In the genomic region with DNA sequence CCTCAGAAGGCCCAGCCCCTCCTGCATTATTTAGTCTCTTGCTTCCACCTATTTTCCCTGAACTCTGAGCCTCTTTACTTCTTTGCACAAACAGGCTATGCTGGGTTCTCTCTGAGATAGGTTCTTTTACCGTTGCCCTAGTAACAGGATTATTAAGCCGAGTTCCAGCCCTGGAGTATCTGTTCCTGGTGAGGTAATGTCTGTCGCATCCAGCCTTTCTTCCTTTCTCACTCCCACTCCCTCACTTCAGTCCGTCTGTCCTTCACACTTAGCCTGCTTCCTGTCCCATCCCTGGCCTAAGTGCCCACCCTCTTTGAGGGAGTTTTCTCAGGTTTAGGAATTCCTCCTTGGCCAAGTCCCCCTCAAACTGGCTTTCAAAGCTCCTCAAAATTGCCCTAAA, we compare ENCODE assay signal across 20 mouse cellular contexts. TPM values are rescaled to one million over a fixed set of nuclear protein-coding genes. Genes with fewer than 3 reads are reported as not detected.
DNase-seq lines count a peak whose midpoint lies in the region; ATAC-seq and TF ChIP-seq lines count a peak whose summit lies in the region.
"Had no signal": no experiment of that assay in that cellular context is flagged by ENCODE, and none has a peak within 500 bp of the region (broad histone marks: within the 10 kb centered on the region; RNA-seq: fewer than 3 reads in every experiment).

No protein-coding gene starts in this region.

- H3K36me3 ChIP-seq in hindbrain, postnatal 0 days (ENCODE audit: insufficient read depth, low read length): no peaks in the 10 kb centered on the region
- no peaks in the 10 kb centered on the region for H3K36me3 ChIP-seq in hindbrain, embryonic 14.5 days (replicated peaks; ENCODE audit: control insufficient read depth, insufficient read depth)
- no peaks in the 10 kb centered on the region for H3K36me3 ChIP-seq in forebrain, embryonic 15.5 days
- no peaks in the 10 kb centered on the region for H3K36me3 ChIP-seq in midbrain, embryonic 13.5 days
- no peaks in the 10 kb centered on the region for H3K36me3 ChIP-seq in liver, embryonic 12.5 days
- H3K36me3 ChIP-seq: hindbrain, embryonic 13.5 days; limb, embryonic 10.5 days; liver, embryonic 13.5 days had no signal

- WGBS in hindbrain, postnatal 0 days: 16% methylated on average over 4 of the region's 4 CpGs
- WGBS in hindbrain, embryonic 14.5 days: 40% methylated on average over 4 of the region's 4 CpGs
- WGBS in forebrain, embryonic 15.5 days: 25% methylated on average over 4 of the region's 4 CpGs
- WGBS in midbrain, embryonic 13.5 days: 31% methylated on average over 4 of the region's 4 CpGs
- 46% methylated on average over 4 of the region's 4 CpGs for WGBS in liver, embryonic 12.5 days (ENCODE audit: insufficient replicate concordance)

- TF ChIP-seq CTCF in hindbrain, postnatal 0 days (IDR thresholded peaks at IDR 0.05; ENCODE audit: low read depth): no peak
- TF ChIP-seq CTCF in brain, embryonic 14.5 days (IDR thresholded peaks at IDR 0.05; ENCODE audit: borderline replicate concordance, extremely low read depth, insufficient read depth, insufficient read length): no peak

- no peaks in the 10 kb centered on the region for H3K9me3 ChIP-seq in hindbrain, postnatal 0 days (ENCODE audit: low read length)
- no peaks in the 10 kb centered on the region for H3K9me3 ChIP-seq in hindbrain, embryonic 14.5 days (ENCODE audit: control insufficient read depth, low read length)
- no peaks in the 10 kb centered on the region for H3K9me3 ChIP-seq in forebrain, embryonic 15.5 days
- H3K9me3 ChIP-seq in midbrain, embryonic 13.5 days: no peaks in the 10 kb centered on the region
- no peaks in the 10 kb centered on the region for H3K9me3 ChIP-seq in liver, embryonic 12.5 days (replicated peaks)
- H3K9me3 ChIP-seq: hindbrain, embryonic 13.5 days; limb, embryonic 10.5 days; liver, embryonic 13.5 days had no signal

- TF ChIP-seq POLR2A in brain, embryonic 14.5 days (IDR thresholded peaks at IDR 0.05; ENCODE audit: borderline replicate concordance, extremely low read depth, insufficient read depth, insufficient read length, poor library complexity, severe bottlenecking): no peak

- no peak overlapping the region for H3K4me3 ChIP-seq in hindbrain, postnatal 0 days (ENCODE audit: low read length)
- H3K4me3 ChIP-seq in hindbrain, embryonic 14.5 days (replicated peaks; ENCODE audit: low read length): no peak overlapping the region
- H3K4me3 ChIP-seq in forebrain, embryonic 15.5 days: no peak overlapping the region
- H3K4me3 ChIP-seq in midbrain, embryonic 13.5 days (replicated peaks): no peak overlapping the region
- no peak overlapping the region for H3K4me3 ChIP-seq in liver, embryonic 12.5 days
- H3K4me3 ChIP-seq: hindbrain, embryonic 13.5 days; limb, embryonic 10.5 days; liver, embryonic 13.5 days; myocyte had no signal

- peak; percentile 56; the same call in 1 of the 2 replicates for ATAC-seq in hindbrain, postnatal 0 days
- ATAC-seq in hindbrain, embryonic 14.5 days (ENCODE audit: low FRiP score): no peak
- peak; percentile 73 for ATAC-seq in forebrain, embryonic 15.5 days (replicated peaks)
- ATAC-seq in midbrain, embryonic 13.5 days: peak; percentile 56; the same call in 1 of the 2 replicates
- no peak for ATAC-seq in liver, embryonic 12.5 days
- ATAC-seq: CD4-positive, CD25-positive, alpha-beta regulatory T cell, adult 4 months had no signal

- H3K4me1 ChIP-seq in hindbrain, postnatal 0 days (ENCODE audit: insufficient read depth, low read length): no peaks in the 10 kb centered on the region
- H3K4me1 ChIP-seq in hindbrain, embryonic 14.5 days (replicated peaks; ENCODE audit: control insufficient read depth, insufficient read depth, low read length): no peaks in the 10 kb centered on the region
- H3K4me1 ChIP-seq in forebrain, embryonic 15.5 days: peaks cover 4% of the 10 kb centered on the region; the same call in 1 of the 2 replicates
- H3K4me1 ChIP-seq in midbrain, embryonic 13.5 days (replicated peaks): peaks cover 5% of the 10 kb centered on the region; the same call in 1 of the 2 replicates
- H3K4me1 ChIP-seq in liver, embryonic 12.5 days: no peaks in the 10 kb centered on the region
- H3K4me1 ChIP-seq: hindbrain, embryonic 13.5 days; limb, embryonic 10.5 days; liver, embryonic 13.5 days had no signal

- DNase-seq in hindbrain, postnatal 0 days (ENCODE audit: low spot score): peak; percentile 36
- DNase-seq in hindbrain, embryonic 14.5 days (ENCODE audit: low spot score): no peak
- DNase-seq in brain, embryonic 14.5 days (ENCODE audit: low read depth): peak; percentile 59
- DNase-seq in ovary, postnatal 36 days (ENCODE audit: low spot score): no peak
- DNase-seq: adrenal gland, adult 8-10 months; cerebellum, adult 8-10 months; kidney, adult 2 months; kidney, postnatal 36 days; liver, embryonic 13.5 days had no signal

- H3K4me2 ChIP-seq in hindbrain, postnatal 0 days (ENCODE audit: low read depth, low read length): no peak overlapping the region
- H3K4me2 ChIP-seq in hindbrain, embryonic 14.5 days (replicated peaks): no peak overlapping the region
- H3K4me2 ChIP-seq in forebrain, embryonic 15.5 days (replicated peaks): no peak overlapping the region
- H3K4me2 ChIP-seq in midbrain, embryonic 13.5 days (replicated peaks): no peak overlapping the region
- no peak overlapping the region for H3K4me2 ChIP-seq in liver, embryonic 12.5 days
- H3K4me2 ChIP-seq: hindbrain, embryonic 13.5 days; liver, embryonic 13.5 days had no signal

- no peak overlapping the region for H3K9ac ChIP-seq in hindbrain, postnatal 0 days (replicated peaks; ENCODE audit: low read length)
- no peak overlapping the region for H3K9ac ChIP-seq in hindbrain, embryonic 14.5 days
- H3K9ac ChIP-seq in forebrain, embryonic 15.5 days (replicated peaks): no peak overlapping the region
- H3K9ac ChIP-seq in midbrain, embryonic 13.5 days (replicated peaks): no peak overlapping the region
- H3K9ac ChIP-seq in liver, embryonic 12.5 days: no peak overlapping the region
- H3K9ac ChIP-seq: hindbrain, embryonic 13.5 days; liver, embryonic 13.5 days had no signal

- no peak overlapping the region for H3K27ac ChIP-seq in hindbrain, postnatal 0 days
- no peak overlapping the region for H3K27ac ChIP-seq in hindbrain, embryonic 14.5 days
- no peak overlapping the region; the same call in 1 of the 2 replicates for H3K27ac ChIP-seq in forebrain, embryonic 15.5 days (replicated peaks)
- no peak overlapping the region for H3K27ac ChIP-seq in midbrain, embryonic 13.5 days
- no peak overlapping the region for H3K27ac ChIP-seq in liver, embryonic 12.5 days
- H3K27ac ChIP-seq: hindbrain, embryonic 13.5 days; limb, embryonic 10.5 days; liver, embryonic 13.5 days had no signal

- no peaks in the 10 kb centered on the region for H3K27me3 ChIP-seq in hindbrain, postnatal 0 days (ENCODE audit: insufficient read depth, low read length)
- H3K27me3 ChIP-seq in hindbrain, embryonic 14.5 days (ENCODE audit: control insufficient read depth, insufficient read depth, low read length): no peaks in the 10 kb centered on the region
- H3K27me3 ChIP-seq in forebrain, embryonic 15.5 days: no peaks in the 10 kb centered on the region
- H3K27me3 ChIP-seq in midbrain, embryonic 13.5 days: no peaks in the 10 kb centered on the region
- H3K27me3 ChIP-seq in liver, embryonic 12.5 days (replicated peaks): no peaks in the 10 kb centered on the region
- H3K27me3 ChIP-seq: hindbrain, embryonic 13.5 days; liver, embryonic 13.5 days had no signal

RNA-seq across cellular contexts. Expression of gene Lrrc52, which starts 7.0 kb away (rescaled TPM):
- 0.37 TPM in 1 of 2 replicates, not detected in the other for total RNA-seq in hindbrain, postnatal 0 days (2014; rRNA removed)
- polyA plus RNA-seq in hindbrain, postnatal 0 days (2015; fragmentation: Nextera tagmentation; extraction: Ambion mirVana): not detected in 2 replicates
- not detected in 2 replicates for polyA plus RNA-seq in hindbrain, embryonic 14.5 days (2014; fragmentation: Nextera tagmentation; extraction: Ambion mirVana)
- polyA plus RNA-seq in brain, embryonic 14.5 days (2012; rRNA removed): 0.06 TPM in 1 of 2 replicates, not detected in the other
- not detected in 2 replicates for polyA plus RNA-seq in forebrain, embryonic 15.5 days (2015; fragmentation: Nextera tagmentation; extraction: Ambion mirVana)
- 0.27 TPM in 1 of 2 replicates, not detected in the other for polyA plus RNA-seq in midbrain, embryonic 13.5 days (2015; fragmentation: Nextera tagmentation; extraction: Ambion mirVana)
- not detected in 2 replicates for polyA plus RNA-seq in liver, embryonic 12.5 days (2016; fragmentation: Nextera tagmentation; extraction: Ambion mirVana)
- total RNA-seq: megakaryocyte, adult 5-6 weeks; MEL; neutrophil, adult 5-6 weeks had no signal
- polyA plus RNA-seq: CD4-positive, CD25-positive, alpha-beta regulatory T cell, adult 4 months; heart, embryonic 16.5 days; hindbrain, embryonic 13.5 days; limb, embryonic 10.5 days; liver, embryonic 13.5 days; myocyte had no signal

Comparison
In these comparisons a context has a peak if more than half of its experiments do, and no peak if none do; other contexts are left out.
1. ATAC-seq: peak in hindbrain, postnatal 0 days (single experiment), forebrain, embryonic 15.5 days (single experiment) and midbrain, embryonic 13.5 days (single experiment); none in hindbrain, embryonic 14.5 days (single experiment) and liver, embryonic 12.5 days (single experiment).
2. DNase-seq: peak in hindbrain, postnatal 0 days (single experiment) and brain, embryonic 14.5 days (single experiment); none in hindbrain, embryonic 14.5 days (single experiment) and ovary, postnatal 36 days (single experiment).